ENCODE assay signal across 20 mouse cellular contexts in genomic region chr14:58101298-58101697, GRCm38 (mm10). TPM values are rescaled to one million over a fixed set of nuclear protein-coding genes. Genes with fewer than 3 reads are reported as not detected.
DNase-seq lines count a peak whose midpoint lies in the region; ATAC-seq and TF ChIP-seq lines count a peak whose summit lies in the region.
"Had no signal": no experiment of that assay in that cellular context is flagged by ENCODE, and none has a peak within 500 bp of the region (broad histone marks: within the 10 kb centered on the region; RNA-seq: fewer than 3 reads in every experiment).

No protein-coding gene starts in this region.

- ATAC-seq in kidney, embryonic 16.5 days (ENCODE audit: low FRiP score, low TSS enrichment), result peak; percentile 19; the same call in 1 of the 2 replicates
- peak; percentile 67 for ATAC-seq in Patski
- ATAC-seq in hindbrain, embryonic 16.5 days, result peak; percentile 65
- no peak for ATAC-seq in intestine, postnatal 0 days

- no peaks in the 10 kb centered on the region for H3K9me3 ChIP-seq in kidney, embryonic 16.5 days (ENCODE audit: low read length)
- H3K9me3 ChIP-seq in ES-Bruce4 (replicated peaks; ENCODE audit: control insufficient read depth, insufficient read depth, low read length, poor library complexity, severe bottlenecking), result no peaks in the 10 kb centered on the region
- no peaks in the 10 kb centered on the region for H3K9me3 ChIP-seq in hindbrain, embryonic 16.5 days (ENCODE audit: control insufficient read depth, low read length)
- no peaks in the 10 kb centered on the region for H3K9me3 ChIP-seq in intestine, postnatal 0 days (ENCODE audit: control insufficient read depth)
- H3K9me3 ChIP-seq: embryonic facial prominence, embryonic 13.5 days; heart, embryonic 10.5 days; kidney, embryonic 15.5 days; limb, embryonic 15.5 days had no signal

- no peak overlapping the region for H3K27ac ChIP-seq in kidney, embryonic 16.5 days (ENCODE audit: low read length)
- no peak overlapping the region; the same call in 1 of the 2 replicates for H3K27ac ChIP-seq in ES-Bruce4 (ENCODE audit: insufficient read depth, low read length)
- no peak overlapping the region for H3K27ac ChIP-seq in hindbrain, embryonic 16.5 days (ENCODE audit: low read depth, low read length)
- no peak overlapping the region for H3K27ac ChIP-seq in intestine, postnatal 0 days (ENCODE audit: low read depth, low read length)
- H3K27ac ChIP-seq: embryonic facial prominence, embryonic 13.5 days; heart, embryonic 10.5 days; kidney, embryonic 15.5 days; limb, embryonic 15.5 days had no signal

- H3K4me1 ChIP-seq in kidney, embryonic 16.5 days (ENCODE audit: insufficient read depth, low read length), result peaks cover 14% of the 10 kb centered on the region
- peaks cover 2% of the 10 kb centered on the region for H3K4me1 ChIP-seq in ES-Bruce4 (ENCODE audit: control insufficient read depth, insufficient read depth, low read length)
- H3K4me1 ChIP-seq in hindbrain, embryonic 16.5 days (ENCODE audit: control insufficient read depth, insufficient read depth, low read depth, low read length), result no peaks in the 10 kb centered on the region
- no peaks in the 10 kb centered on the region for H3K4me1 ChIP-seq in intestine, postnatal 0 days (replicated peaks; ENCODE audit: control insufficient read depth, insufficient read depth, low read length)
- H3K4me1 ChIP-seq: heart, embryonic 10.5 days; limb, embryonic 15.5 days had no signal

- CTCF ChIA-PET in Patski (lab: Charles Lee), result no interaction called here

- H3K36me3 ChIP-seq in kidney, embryonic 16.5 days (ENCODE audit: insufficient read depth, low read length), result no peaks in the 10 kb centered on the region
- no peaks in the 10 kb centered on the region for H3K36me3 ChIP-seq in ES-Bruce4 (ENCODE audit: control insufficient read depth, insufficient read depth, low read length, poor library complexity, severe bottlenecking)
- H3K36me3 ChIP-seq in hindbrain, embryonic 16.5 days (ENCODE audit: control insufficient read depth, insufficient read depth, low read length), result no peaks in the 10 kb centered on the region
- H3K36me3 ChIP-seq in intestine, postnatal 0 days (ENCODE audit: control insufficient read depth, insufficient read depth), result no peaks in the 10 kb centered on the region
- H3K36me3 ChIP-seq: embryonic facial prominence, embryonic 13.5 days; G1E; heart, embryonic 10.5 days; kidney, embryonic 15.5 days; limb, embryonic 15.5 days had no signal

- H3K4me3 ChIP-seq in kidney, embryonic 16.5 days (ENCODE audit: low read length), result no peak overlapping the region
- H3K4me3 ChIP-seq in ES-Bruce4 (ENCODE audit: low read depth, low read length), result no peak overlapping the region
- no peak overlapping the region for H3K4me3 ChIP-seq in hindbrain, embryonic 16.5 days (ENCODE audit: low read length)
- H3K4me3 ChIP-seq in intestine, postnatal 0 days (ENCODE audit: low read depth, low read length), result no peak overlapping the region
- H3K4me3 ChIP-seq: embryonic facial prominence, embryonic 13.5 days; heart, embryonic 10.5 days; kidney, embryonic 15.5 days; limb, embryonic 15.5 days had no signal

- no peak overlapping the region for H3K4me2 ChIP-seq in kidney, embryonic 16.5 days (replicated peaks; ENCODE audit: low read depth, low read length)
- no peak overlapping the region for H3K4me2 ChIP-seq in hindbrain, embryonic 16.5 days (ENCODE audit: low read length)
- H3K4me2 ChIP-seq in intestine, postnatal 0 days (replicated peaks; ENCODE audit: low read depth), result no peak overlapping the region
- H3K4me2 ChIP-seq: embryonic facial prominence, embryonic 13.5 days; kidney, embryonic 15.5 days; limb, embryonic 15.5 days had no signal

- 13% methylated on average over 6 of the region's 6 CpGs for WGBS in kidney, embryonic 16.5 days
- WGBS in hindbrain, embryonic 16.5 days, result 12% methylated on average over 6 of the region's 6 CpGs
- 29% methylated on average over 6 of the region's 6 CpGs for WGBS in intestine, postnatal 0 days

- POLR2A ChIA-PET in Patski (lab: Charles Lee), result no interaction called here

- no peak for TF ChIP-seq POLR2A in ES-Bruce4 (IDR thresholded peaks at IDR 0.05; ENCODE audit: insufficient read depth, low read length)

- H3K9ac ChIP-seq in kidney, embryonic 16.5 days (replicated peaks; ENCODE audit: low read length), result no peak overlapping the region
- H3K9ac ChIP-seq in ES-Bruce4 (ENCODE audit: low read depth, poor library complexity, severe bottlenecking), result no peak overlapping the region
- H3K9ac ChIP-seq in hindbrain, embryonic 16.5 days (ENCODE audit: low read depth, low read length), result no peak overlapping the region
- H3K9ac ChIP-seq in intestine, postnatal 0 days (ENCODE audit: low read depth, low read length), result no peak overlapping the region
- H3K9ac ChIP-seq: embryonic facial prominence, embryonic 13.5 days; kidney, embryonic 15.5 days; limb, embryonic 15.5 days had no signal

- TF ChIP-seq CTCF in ES-Bruce4 (IDR thresholded peaks at IDR 0.05; ENCODE audit: low read depth, low read length), result no peak
- TF ChIP-seq CTCF in Patski (IDR thresholded peaks at IDR 0.05), result no peak
- TF ChIP-seq CTCF in intestine, postnatal 0 days (IDR thresholded peaks at IDR 0.05; ENCODE audit: low read depth), result no peak

- in situ Hi-C loops in Patski (cut with MboI; ENCODE audit: low pct_unique_long_range_greater_than_20kb), result no loop called here

- peak; percentile 67 for TF ChIP-seq EP300 in ES-Bruce4 (IDR thresholded peaks at IDR 0.05; ENCODE audit: insufficient read depth, low read depth, low read length)

- no peaks in the 10 kb centered on the region for H3K27me3 ChIP-seq in kidney, embryonic 16.5 days (ENCODE audit: insufficient read depth, low read length)
- H3K27me3 ChIP-seq in ES-Bruce4 (ENCODE audit: control insufficient read depth, insufficient read depth, low read length, poor library complexity, severe bottlenecking) (peaks cover 1% of the 10 kb centered on the region; the same call in 1 of the 2 replicates), Patski (no peaks in the 10 kb centered on the region)
- no peaks in the 10 kb centered on the region for H3K27me3 ChIP-seq in hindbrain, embryonic 16.5 days (replicated peaks; ENCODE audit: control insufficient read depth, insufficient read depth, low read length)
- no peaks in the 10 kb centered on the region for H3K27me3 ChIP-seq in intestine, postnatal 0 days (replicated peaks; ENCODE audit: control insufficient read depth, insufficient read depth, low read length)
- H3K27me3 ChIP-seq: embryonic facial prominence, embryonic 13.5 days; kidney, embryonic 15.5 days; limb, embryonic 15.5 days had no signal

- DNase-seq in kidney, postnatal 25 days, result no peak
- peak; percentile 60 for DNase-seq in Patski (ENCODE audit: low read depth, low spot score)
- DNase-seq in right cerebral cortex, adult 2 months (ENCODE audit: low spot score in 2 of 2), result no peak
- DNase-seq in cerebellum, adult 11-12 months, result no peak
- DNase-seq: adrenal gland, postnatal 10 days; cerebellum, adult 9-10 months; gastrocnemius, postnatal 25 days; heart, postnatal 10 days; lung, postnatal 14 days; right cerebral cortex, postnatal 4 days; thymus, postnatal 25 days had no signal

RNA-seq across cellular contexts. Expression of gene Fgf9, which starts 31.0 kb away (rescaled TPM):
- 7.8 and 9.0 TPM in 2 replicates for polyA plus RNA-seq in kidney, embryonic 16.5 days (2015; fragmentation: Nextera tagmentation; extraction: Ambion mirVana)
- polyA plus RNA-seq in ES-Bruce4 (2011; ENCODE audit: insufficient read depth, insufficient read length, low read depth, missing spikeins) (0.16 TPM in 1 of 2 replicates, not detected in the other), Patski (2021) (2.0 TPM)
- 25.8 and 31.8 TPM in 2 replicates for polyA plus RNA-seq in hindbrain, embryonic 16.5 days (2015; fragmentation: Nextera tagmentation; extraction: Ambion mirVana)
- polyA plus RNA-seq in intestine, postnatal 0 days (2015; fragmentation: Nextera tagmentation; extraction: Ambion mirVana), result 5.7 TPM in 2 replicates
- polyA plus RNA-seq: G1E had no signal
